Mouse (Mus musculus) forebrain, embryonic 11.5 days (tissue): Measurements from ENCODE around the gene Grm7. TPM values are rescaled to one million over a fixed set of nuclear protein-coding genes. Genes with fewer than 3 reads are reported as not detected.

Experiments
- ATAC-seq: fragments of 200-750 bp; cut with Nextera tagmentation; replicated peaks from 2 replicates; pipeline ENCODE4 v1.8.0; 2017; ENCODE audit warnings: moderate TSS enrichment; ENCODE audit not compliant: low FRiP score
- DNase-seq: peaks from one replicate; pipeline ENCODE4 v3.0.0-alpha.2; 2017; ENCODE audit warnings: low spot score
- H3K27ac ChIP-seq: fragments of 300-500 bp; sonication (generic); 2 replicates; pipeline ENCODE4 v1.5.1; 2014; ENCODE audit warnings: low read depth, low read length
- H3K27me3 ChIP-seq: fragments of 300-500 bp; sonication (generic); 2 replicates; pipeline ENCODE4 v1.6.1; 2014; ENCODE audit warnings: mild to moderate bottlenecking, low read length, mixed read lengths; ENCODE audit not compliant: control insufficient read depth, insufficient read depth
- H3K36me3 ChIP-seq: fragments of 300-500 bp; sonication (generic); 2 replicates; pipeline ENCODE4 v1.6.1; 2014; ENCODE audit warnings: mild to moderate bottlenecking, low read length, moderate library complexity, mixed read lengths; ENCODE audit not compliant: control insufficient read depth, insufficient read depth
- H3K4me1 ChIP-seq: fragments of 300-500 bp; sonication (generic); replicated peaks from 2 replicates; pipeline ENCODE4 v1.6.1; 2014; ENCODE audit warnings: low read length, mixed read lengths; ENCODE audit not compliant: control insufficient read depth, insufficient read depth
- H3K4me2 ChIP-seq: fragments of 300-500 bp; sonication (generic); 2 replicates; pipeline ENCODE4 v1.6.1; 2014; ENCODE audit warnings: low read depth, mild to moderate bottlenecking, low read length, moderate library complexity, mixed read lengths; ENCODE audit not compliant: severe bottlenecking
- H3K4me3 ChIP-seq: fragments of 300-500 bp; sonication (generic); 2 replicates; pipeline ENCODE4 v1.5.1; 2014; ENCODE audit warnings: low read depth, low read length
- H3K9ac ChIP-seq: fragments of 300-500 bp; sonication (generic); 2 replicates; pipeline ENCODE4 v1.6.1; 2014; ENCODE audit warnings: low read length
- H3K9me3 ChIP-seq: fragments of 300-500 bp; sonication (generic); 2 replicates; pipeline ENCODE4 v1.6.1; 2016; ENCODE audit warnings: low read length, mixed read lengths; ENCODE audit not compliant: control insufficient read depth
- WGBS: fragments of 180-500 bp; shearing (Covaris S2); extraction: QIAGEN DNeasy Blood & Tissue Kit; methylation state at CpG from one replicate; pipeline ENCODE4 v1.1.7; 2014; 5-methylcytosine and 5-hydroxymethylcytosine counted together
- polyA plus RNA-seq: library from polyadenylated mRNA; unstranded; fragments of >200 nt; fragmentation: Nextera tagmentation; extraction: Ambion mirVana; gene quantifications from 2 replicates; pipeline ENCODE4 v1.2.1, GENCODE M21; 2014

The Grm7 gene
- polyA plus RNA-seq, 1 experiment from 2014 or later: 0.79 TPM

GRCm38 (mm10) chr6:111221083-111221729 lies 575.8 kb downstream of the Grm7 start:
- Histone ChIP-seq H3K36me3 (no peaks in the 10 kb centered on the region), H3K27ac (no peak overlapping the region), H3K27me3 (no peaks in the 10 kb centered on the region), H3K4me3 (no peak overlapping the region), H3K4me1 (no peaks in the 10 kb centered on the region), H3K4me2 (no peak overlapping the region), H3K9me3 (no peaks in the 10 kb centered on the region), H3K9ac (no peak overlapping the region)
- 44% methylated on average over 6 of the region's 6 CpGs for WGBS
- ATAC-seq: 0 out of 2 replicates have a peak, but pooled peaks have one; percentile 49
- DNase-seq: no peak

GRCm38 (mm10) chr6:111255215-111255614 lies 609.8 kb downstream of the Grm7 start:
- no peak overlapping the region for H3K9ac ChIP-seq
- no peaks in the 10 kb centered on the region for H3K9me3 ChIP-seq
- DNase-seq: no peak
- no peaks in the 10 kb centered on the region for H3K36me3 ChIP-seq
- 90% methylated on average over 5 of the region's 5 CpGs for WGBS
- H3K27ac ChIP-seq: no peak overlapping the region
- no peak for ATAC-seq
- H3K4me2 ChIP-seq: no peak overlapping the region
- H3K27me3 ChIP-seq: no peaks in the 10 kb centered on the region
- H3K4me3 ChIP-seq: no peak overlapping the region
- no peaks in the 10 kb centered on the region for H3K4me1 ChIP-seq

GRCm38 (mm10) chr6:111256939-111257338 lies 611.6 kb downstream of the Grm7 start:
- Histone ChIP-seq H3K27me3 (no peaks in the 10 kb centered on the region), H3K36me3 (no peaks in the 10 kb centered on the region), H3K4me1 (no peaks in the 10 kb centered on the region), H3K27ac (no peak overlapping the region), H3K9ac (no peak overlapping the region), H3K4me2 (no peak overlapping the region), H3K4me3 (no peak overlapping the region), H3K9me3 (no peaks in the 10 kb centered on the region)
- 94% methylated on average over 3 of the region's 3 CpGs for WGBS
- DNase-seq: no peak
- ATAC-seq: no peak

- no peak overlapping the region for H3K4me2 ChIP-seq
- no peaks in the 10 kb centered on the region for H3K36me3 ChIP-seq
- no peaks in the 10 kb centered on the region for H3K27me3 ChIP-seq
- no peaks in the 10 kb centered on the region for H3K9me3 ChIP-seq
- 61% methylated on average over 3 of the region's 3 CpGs for WGBS
- H3K9ac ChIP-seq: no peak overlapping the region
- ATAC-seq: no peak
- no peak overlapping the region for H3K4me3 ChIP-seq
- H3K4me1 ChIP-seq: no peaks in the 10 kb centered on the region
- H3K27ac ChIP-seq: no peak overlapping the region
- no peak for DNase-seq
Measured at GRCm38 (mm10) chr6:111258256-111258655, 612.9 kb downstream of the Grm7 start.

- Histone ChIP-seq H3K4me3 (no peak overlapping the region), H3K4me2 (no peak overlapping the region), H3K9ac (no peak overlapping the region), H3K36me3 (no peaks in the 10 kb centered on the region), H3K9me3 (no peaks in the 10 kb centered on the region), H3K4me1 (no peaks in the 10 kb centered on the region), H3K27me3 (no peaks in the 10 kb centered on the region), H3K27ac (no peak overlapping the region)
- ATAC-seq (no peak), DNase-seq (no peak)
- 86% methylated on average over 1 of the region's 1 CpGs for WGBS
Measured at GRCm38 (mm10) chr6:111261181-111261580, 615.8 kb downstream of the Grm7 start.

- DNase-seq (no peak), ATAC-seq (no peak)
- Histone ChIP-seq H3K9me3 (no peaks in the 10 kb centered on the region), H3K27ac (no peak overlapping the region), H3K4me1 (no peaks in the 10 kb centered on the region), H3K27me3 (no peaks in the 10 kb centered on the region), H3K4me3 (no peak overlapping the region), H3K4me2 (no peak overlapping the region), H3K36me3 (no peaks in the 10 kb centered on the region), H3K9ac (no peak overlapping the region)
- 65% methylated on average over 4 of the region's 4 CpGs for WGBS
Measured at GRCm38 (mm10) chr6:111276657-111277056, 631.3 kb downstream of the Grm7 start.

- no peak overlapping the region for H3K9ac ChIP-seq
- ATAC-seq: no peak
Measured at GRCm38 (mm10) chr6:111278516-111278915, 633.1 kb downstream of the Grm7 start.

GRCm38 (mm10) chr6:111293505-111294001 lies 648.2 kb downstream of the Grm7 start:
- DNase-seq (peak; percentile 55), ATAC-seq (peak; percentile 84)
- Histone ChIP-seq H3K27ac (no peak overlapping the region), H3K4me1 (no peaks in the 10 kb centered on the region), H3K4me2 (no peak overlapping the region), H3K4me3 (no peak overlapping the region), H3K9me3 (no peaks in the 10 kb centered on the region), H3K9ac (no peak overlapping the region), H3K36me3 (no peaks in the 10 kb centered on the region), H3K27me3 (peaks cover 2% of the 10 kb centered on the region; the same call in 1 of the 2 replicates)
- WGBS: 23% methylated on average over 5 of the region's 5 CpGs

More at GRCm38 (mm10) chr6:111278516-111278915, 633.1 kb downstream of the Grm7 start:
- H3K36me3 ChIP-seq: no peaks in the 10 kb centered on the region
- H3K4me3 ChIP-seq: no peak overlapping the region
- no peak overlapping the region for H3K4me2 ChIP-seq
- no peaks in the 10 kb centered on the region for H3K27me3 ChIP-seq
- no peaks in the 10 kb centered on the region for H3K4me1 ChIP-seq
- no peak overlapping the region for H3K27ac ChIP-seq
- DNase-seq: no peak
- no peaks in the 10 kb centered on the region for H3K9me3 ChIP-seq

GRCm38 (mm10) chr6:111303912-111304555 lies 658.7 kb downstream of the Grm7 start:
- H3K36me3 ChIP-seq: no peaks in the 10 kb centered on the region
- DNase-seq (no peak), ATAC-seq (no peak)
- no peak overlapping the region for H3K4me2 ChIP-seq
- H3K27ac ChIP-seq: no peak overlapping the region
- no peak overlapping the region for H3K9ac ChIP-seq
- no peak overlapping the region for H3K4me3 ChIP-seq
- no peaks in the 10 kb centered on the region for H3K4me1 ChIP-seq
- no peaks in the 10 kb centered on the region for H3K27me3 ChIP-seq
- H3K9me3 ChIP-seq: no peaks in the 10 kb centered on the region
- WGBS: 48% methylated on average over 3 of the region's 3 CpGs
